Mouse (Mus musculus): ENCODE data around the gene Scnn1a.

DNA sequence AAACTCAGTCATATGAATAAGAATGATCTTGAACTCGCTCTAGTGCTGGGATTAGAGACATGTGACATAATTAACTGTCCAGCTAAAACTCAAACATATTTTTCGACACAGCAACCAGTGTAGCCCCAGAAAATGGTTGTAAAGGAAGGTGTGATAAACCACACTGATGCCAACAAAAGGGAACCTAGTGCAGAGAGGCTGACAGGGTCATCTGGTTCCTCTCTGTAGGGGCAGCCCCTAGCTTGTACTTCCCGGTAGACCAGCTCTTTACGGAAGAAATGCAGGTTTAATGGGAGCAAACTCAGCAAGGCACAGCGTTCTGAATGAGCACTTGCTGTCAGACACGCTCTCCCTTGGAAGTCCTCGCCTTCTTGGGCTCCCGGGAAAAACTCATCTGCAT is 40.7 kb upstream of the Scnn1a start:
- TF ChIP-seq CTCF (IDR thresholded peaks at IDR 0.05; ENCODE audit: low read depth, low read length) (no peak), POLR2A (IDR thresholded peaks at IDR 0.05; ENCODE audit: borderline replicate concordance, low read depth, low read length) (no peak)
